Mouse (Mus musculus): ENCODE measurements around the gene Cyth1. TPM values are rescaled to one million over a fixed set of nuclear protein-coding genes. Genes with fewer than 3 reads are reported as not detected.

Gene Cyth1
- polyA plus RNA-seq, 1 experiment = 0.14 TPM

DNA sequence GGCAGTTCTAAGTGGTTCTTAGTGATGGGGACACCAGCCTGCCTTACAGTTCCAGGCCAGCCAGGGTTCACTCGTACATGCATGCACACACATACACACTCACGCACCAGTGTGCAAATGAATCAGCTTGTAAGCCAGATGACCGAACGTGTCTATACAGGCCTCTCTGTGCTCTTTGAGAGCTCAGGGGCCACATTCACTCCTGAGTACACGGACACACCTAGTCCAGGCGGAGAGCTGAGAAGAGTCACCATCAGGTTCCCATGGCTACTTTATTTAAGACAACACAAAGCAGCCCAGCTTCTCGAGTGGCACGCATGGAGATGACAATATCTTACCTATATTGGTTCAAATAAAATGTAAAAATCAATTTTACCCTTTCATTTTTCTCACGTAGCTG lies 38.0 kb upstream of the Cyth1 start:
- Histone ChIP-seq H3K27me3 (ENCODE audit: control insufficient read depth) (no peaks in the 10 kb centered on the region), H3K36me3 (ENCODE audit: control insufficient read depth) (peaks cover 61% of the 10 kb centered on the region), H3K4me1 (ENCODE audit: control insufficient read depth) (peaks cover 27% of the 10 kb centered on the region), H3K9me3 (ENCODE audit: control insufficient read depth, low read length) (no peaks in the 10 kb centered on the region), H3K4me3 (replicated peaks) (no peak overlapping the region)
- no peak for TF ChIP-seq TAL1 (IDR thresholded peaks at IDR 0.05; ENCODE audit: low read length)
- TF ChIP-seq GATA1 (IDR thresholded peaks at IDR 0.05; ENCODE audit: low read length) = no peak

DNA sequence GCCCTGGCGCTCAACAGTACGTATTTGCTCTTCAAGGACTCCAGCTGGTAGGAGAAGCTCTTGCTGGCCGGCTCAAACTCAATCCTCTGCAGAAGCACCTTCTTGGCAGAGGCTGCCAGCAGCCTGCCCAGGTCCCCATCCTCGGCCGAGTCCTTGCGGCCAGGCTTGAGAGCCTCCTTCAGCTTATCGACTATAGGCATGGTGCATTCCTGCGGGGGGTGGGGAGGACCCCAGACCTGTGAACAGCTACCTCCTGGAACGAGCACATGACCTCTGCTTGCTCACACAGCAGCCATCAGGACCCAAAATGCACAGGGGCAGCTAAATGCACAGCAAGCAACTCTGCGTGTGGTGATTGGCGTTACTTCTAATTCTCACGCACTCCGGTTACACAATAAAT lies 37.4 kb upstream of the Cyth1 start:
- H3K36me3 ChIP-seq (ENCODE audit: control insufficient read depth) = peaks cover 66% of the 10 kb centered on the region

GRCm38 (mm10) chr11:118280218-118280617 lies 31.8 kb upstream of the Cyth1 start:
- no peaks in the 10 kb centered on the region for H3K4me1 ChIP-seq (ENCODE audit: control insufficient read depth)
- H3K9me3 ChIP-seq (ENCODE audit: control insufficient read depth, low read length) = no peaks in the 10 kb centered on the region
- H3K27me3 ChIP-seq (ENCODE audit: control insufficient read depth) = no peaks in the 10 kb centered on the region
- peaks cover 97% of the 10 kb centered on the region for H3K36me3 ChIP-seq (ENCODE audit: control insufficient read depth)
- no peak overlapping the region for H3K4me3 ChIP-seq (replicated peaks)
- TF ChIP-seq TAL1 (IDR thresholded peaks at IDR 0.05; ENCODE audit: low read length) (no peak), GATA1 (IDR thresholded peaks at IDR 0.05; ENCODE audit: low read length) (no peak)

More for the DNA sequence above, 37.4 kb upstream of the Cyth1 start:
- no peak overlapping the region for H3K4me3 ChIP-seq (replicated peaks)
- H3K9me3 ChIP-seq (ENCODE audit: control insufficient read depth, low read length) = no peaks in the 10 kb centered on the region
- peaks cover 26% of the 10 kb centered on the region for H3K4me1 ChIP-seq (ENCODE audit: control insufficient read depth)
- no peak for TF ChIP-seq TAL1 (IDR thresholded peaks at IDR 0.05; ENCODE audit: low read length)
- no peak for TF ChIP-seq GATA1 (IDR thresholded peaks at IDR 0.05; ENCODE audit: low read length)
- H3K27me3 ChIP-seq (ENCODE audit: control insufficient read depth) = no peaks in the 10 kb centered on the region

DNA sequence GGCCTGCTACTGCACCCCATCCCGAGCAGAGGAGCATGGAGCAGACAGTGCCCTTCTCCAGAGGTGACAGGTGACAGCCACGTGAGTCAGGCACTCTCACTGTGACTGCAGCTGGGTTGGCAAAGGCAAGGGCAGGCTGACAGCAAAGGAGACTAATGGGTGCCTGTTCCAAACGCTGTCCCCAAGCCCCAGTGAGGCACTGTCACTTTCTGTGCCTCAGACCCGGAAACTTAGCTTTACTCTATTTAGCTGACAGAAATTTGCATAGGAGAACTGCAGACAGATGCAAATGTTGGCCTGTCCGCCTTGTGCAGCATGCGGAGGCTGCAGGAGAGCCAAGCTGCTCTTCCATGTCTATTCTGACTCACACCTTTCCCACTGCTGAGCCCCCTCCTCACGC lies 27.9 kb upstream of the Cyth1 start:
- Histone ChIP-seq H3K9me3 (ENCODE audit: control insufficient read depth, low read length) (no peaks in the 10 kb centered on the region), H3K27me3 (ENCODE audit: control insufficient read depth) (no peaks in the 10 kb centered on the region), H3K4me1 (ENCODE audit: control insufficient read depth) (no peaks in the 10 kb centered on the region), H3K36me3 (ENCODE audit: control insufficient read depth) (peaks cover 94% of the 10 kb centered on the region), H3K4me3 (replicated peaks) (no peak overlapping the region)
- TF ChIP-seq GATA1 (IDR thresholded peaks at IDR 0.05; ENCODE audit: low read length) = no peak
- TF ChIP-seq TAL1 (IDR thresholded peaks at IDR 0.05; ENCODE audit: low read length) = no peak

DNA sequence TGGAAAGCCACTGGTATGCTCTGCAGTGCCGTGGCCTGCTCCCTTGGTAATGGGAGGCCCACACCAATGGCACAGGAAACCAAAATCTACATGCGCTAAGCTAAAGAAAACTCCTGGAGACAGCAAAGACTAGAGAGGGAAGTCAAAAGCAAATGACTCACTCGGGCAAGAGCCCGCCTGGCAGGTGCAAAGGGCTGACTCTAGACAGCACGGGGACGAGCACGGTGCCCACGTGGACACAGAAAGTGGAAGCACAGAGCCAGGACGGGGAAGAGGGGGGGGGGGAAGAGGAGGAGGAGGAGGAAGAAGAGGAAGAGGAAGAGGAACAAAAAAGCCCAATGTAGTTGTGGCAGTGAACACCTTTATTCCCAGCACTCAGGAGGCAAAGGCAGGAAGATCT lies 26.7 kb upstream of the Cyth1 start:
- Histone ChIP-seq H3K4me3 (replicated peaks) (no peak overlapping the region), H3K36me3 (ENCODE audit: control insufficient read depth) (peaks cover 91% of the 10 kb centered on the region), H3K27me3 (ENCODE audit: control insufficient read depth) (no peaks in the 10 kb centered on the region), H3K9me3 (ENCODE audit: control insufficient read depth, low read length) (no peaks in the 10 kb centered on the region), H3K4me1 (ENCODE audit: control insufficient read depth) (no peaks in the 10 kb centered on the region)
- TF ChIP-seq GATA1 (IDR thresholded peaks at IDR 0.05; ENCODE audit: low read length) = no peak
- no peak for TF ChIP-seq TAL1 (IDR thresholded peaks at IDR 0.05; ENCODE audit: low read length)

- no peaks in the 10 kb centered on the region for H3K9me3 ChIP-seq (ENCODE audit: control insufficient read depth, low read length)
- TF ChIP-seq GATA1 (IDR thresholded peaks at IDR 0.05; ENCODE audit: low read length) (no peak), TAL1 (IDR thresholded peaks at IDR 0.05; ENCODE audit: low read length) (no peak)
- peaks cover 84% of the 10 kb centered on the region for H3K36me3 ChIP-seq (ENCODE audit: control insufficient read depth)
Measured at GRCm38 (mm10) chr11:118269827-118270226, 21.4 kb upstream of the Cyth1 start.

GRCm38 (mm10) chr11:118266666-118267046 lies 18.3 kb upstream of the Cyth1 start:
- H3K36me3 ChIP-seq (ENCODE audit: control insufficient read depth) = peaks cover 85% of the 10 kb centered on the region
- H3K4me3 ChIP-seq (replicated peaks) = no peak overlapping the region
- H3K27me3 ChIP-seq (ENCODE audit: control insufficient read depth) = no peaks in the 10 kb centered on the region
- no peaks in the 10 kb centered on the region for H3K4me1 ChIP-seq (ENCODE audit: control insufficient read depth)
- no peaks in the 10 kb centered on the region for H3K9me3 ChIP-seq (ENCODE audit: control insufficient read depth, low read length)
- TF ChIP-seq TAL1 (IDR thresholded peaks at IDR 0.05; ENCODE audit: low read length) (no peak), GATA1 (IDR thresholded peaks at IDR 0.05; ENCODE audit: low read length) (no peak)

More at GRCm38 (mm10) chr11:118269827-118270226, 21.4 kb upstream of the Cyth1 start:
- Histone ChIP-seq H3K4me1 (ENCODE audit: control insufficient read depth) (no peaks in the 10 kb centered on the region), H3K4me3 (replicated peaks) (no peak overlapping the region), H3K27me3 (ENCODE audit: control insufficient read depth) (no peaks in the 10 kb centered on the region)

- H3K36me3 ChIP-seq (ENCODE audit: control insufficient read depth) = peaks cover 88% of the 10 kb centered on the region
- H3K27me3 ChIP-seq (ENCODE audit: control insufficient read depth) = no peaks in the 10 kb centered on the region
- no peaks in the 10 kb centered on the region for H3K4me1 ChIP-seq (ENCODE audit: control insufficient read depth)
- H3K9me3 ChIP-seq (ENCODE audit: control insufficient read depth, low read length) = no peaks in the 10 kb centered on the region
- no peak overlapping the region for H3K4me3 ChIP-seq (replicated peaks)
- TF ChIP-seq TAL1 (IDR thresholded peaks at IDR 0.05; ENCODE audit: low read length) (no peak), GATA1 (IDR thresholded peaks at IDR 0.05; ENCODE audit: low read length) (no peak)
Measured at GRCm38 (mm10) chr11:118266044-118266665, 17.8 kb upstream of the Cyth1 start.

DNA sequence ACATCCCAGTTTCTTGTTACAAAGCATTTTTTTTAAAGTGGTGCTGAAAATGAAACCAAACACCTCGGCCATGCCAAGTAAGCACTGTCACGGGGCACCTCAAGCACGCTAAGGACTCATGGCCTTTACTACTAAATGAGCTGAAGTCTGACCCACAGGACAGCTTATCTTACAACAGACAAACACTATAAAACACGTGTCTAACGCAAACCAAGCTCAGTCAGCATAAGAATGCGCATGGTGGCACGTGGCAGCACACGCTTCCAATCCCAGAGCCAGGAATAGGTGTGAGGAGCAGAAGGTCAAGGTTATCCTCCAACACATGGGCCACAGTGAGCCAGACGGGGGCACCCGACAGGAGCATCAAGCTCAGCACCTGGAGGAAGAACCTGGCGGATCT lies 17.2 kb upstream of the Cyth1 start:
- H3K4me1 ChIP-seq (ENCODE audit: control insufficient read depth) = no peaks in the 10 kb centered on the region
- peaks cover 90% of the 10 kb centered on the region for H3K36me3 ChIP-seq (ENCODE audit: control insufficient read depth)
- H3K9me3 ChIP-seq (ENCODE audit: control insufficient read depth, low read length) = no peaks in the 10 kb centered on the region
- H3K4me3 ChIP-seq (replicated peaks) = no peak overlapping the region
- TF ChIP-seq GATA1 (IDR thresholded peaks at IDR 0.05; ENCODE audit: low read length) (no peak), TAL1 (IDR thresholded peaks at IDR 0.05; ENCODE audit: low read length) (no peak)
- no peaks in the 10 kb centered on the region for H3K27me3 ChIP-seq (ENCODE audit: control insufficient read depth)

GRCm38 (mm10) chr11:118263146-118263545 lies 14.8 kb upstream of the Cyth1 start:
- H3K36me3 ChIP-seq (ENCODE audit: control insufficient read depth) = peaks cover 97% of the 10 kb centered on the region
- no peaks in the 10 kb centered on the region for H3K4me1 ChIP-seq (ENCODE audit: control insufficient read depth)
- TF ChIP-seq TAL1 (IDR thresholded peaks at IDR 0.05; ENCODE audit: low read length) = no peak
- no peaks in the 10 kb centered on the region for H3K27me3 ChIP-seq (ENCODE audit: control insufficient read depth)
- H3K9me3 ChIP-seq (ENCODE audit: control insufficient read depth, low read length) = no peaks in the 10 kb centered on the region
- no peak overlapping the region for H3K4me3 ChIP-seq (replicated peaks)

Measured in erythroblast, embryonic 14.5 days (primary cell).